Mouse (Mus musculus) 3134 (cell line): ENCODE results near the gene Tmem236.

Experiments
- DNase-seq: peaks from one replicate; pipeline ENCODE4 v3.0.0-alpha.2; 2011; ENCODE audit warnings: low spot score; ENCODE audit not compliant: insufficient read length; ENCODE audit errors: extremely low read depth

Tmem236 gene

DNA sequence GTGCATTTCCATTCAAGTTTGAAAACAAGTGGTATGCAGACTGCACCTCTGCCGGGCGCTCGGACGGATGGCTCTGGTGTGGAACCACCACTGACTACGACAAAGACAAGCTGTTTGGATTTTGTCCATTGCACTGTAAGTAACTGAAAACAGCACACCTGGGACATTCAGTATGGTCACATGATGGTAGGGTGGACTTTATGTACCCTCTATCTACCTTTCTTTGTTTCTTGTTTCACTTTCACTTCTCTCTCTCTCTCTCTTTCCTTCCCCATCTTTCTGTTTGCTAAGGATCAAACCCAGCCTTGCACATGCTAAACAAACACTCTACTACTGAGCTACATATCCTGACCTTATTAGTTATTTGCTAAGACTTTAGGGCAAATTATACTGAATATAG, 69.8 kb downstream of the Tmem236 start:
- DNase-seq = no peak

DNA sequence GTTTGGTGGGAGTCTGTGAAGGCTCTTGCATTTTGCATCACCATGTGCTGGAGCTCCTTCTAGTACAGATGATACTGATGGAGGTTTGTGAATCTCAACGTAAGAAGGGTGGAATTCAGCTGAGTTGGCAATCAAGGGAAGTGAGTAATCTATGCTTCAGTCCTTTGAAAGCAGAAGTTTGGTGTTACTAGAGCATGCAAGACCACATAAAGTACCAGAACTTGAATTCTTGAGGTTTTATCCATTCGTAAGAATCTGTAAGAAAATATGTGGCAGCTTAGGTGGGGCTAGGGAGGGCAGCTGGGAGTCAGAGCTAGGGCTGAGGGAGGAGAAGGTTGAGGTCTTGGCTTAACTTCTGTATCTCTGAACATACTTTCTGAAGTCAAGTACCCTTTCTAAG, 70.3 kb downstream of the Tmem236 start:
- DNase-seq = peak; percentile 6

DNA sequence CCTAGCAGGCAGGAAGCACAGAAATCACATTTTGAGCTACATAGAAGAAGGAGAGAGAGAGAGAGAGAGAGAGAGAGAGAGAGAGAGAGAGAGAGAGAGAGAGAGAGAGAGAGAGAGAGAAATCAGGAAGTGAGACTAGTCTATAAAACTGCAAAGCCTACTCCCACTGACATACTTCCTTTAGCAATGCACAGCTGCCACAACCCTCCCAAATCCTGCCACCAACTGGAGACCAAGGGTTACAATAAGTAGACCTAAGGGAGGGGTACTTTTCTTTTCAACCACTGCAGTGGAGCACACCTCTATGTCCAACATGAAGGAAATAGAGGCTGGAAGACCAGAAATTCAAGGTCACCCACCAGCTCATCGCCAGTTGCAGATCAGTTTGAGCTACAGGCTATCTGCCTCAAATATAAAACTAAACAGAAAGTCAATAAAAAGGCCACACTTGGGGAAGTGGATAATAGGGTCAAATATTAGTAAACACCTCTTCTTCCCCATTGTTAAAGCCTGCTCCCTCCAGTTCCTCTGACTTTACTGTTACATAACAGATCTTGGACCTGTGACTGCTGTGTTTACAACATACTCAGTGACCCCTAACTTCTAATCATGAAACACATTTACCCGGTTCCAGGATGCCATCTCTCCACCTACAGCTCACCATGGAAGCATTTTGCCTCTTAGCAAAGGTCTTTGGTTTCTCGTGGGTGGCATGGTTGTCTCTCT, 75.7 kb downstream of the Tmem236 start:
- DNase-seq = no peak

DNA sequence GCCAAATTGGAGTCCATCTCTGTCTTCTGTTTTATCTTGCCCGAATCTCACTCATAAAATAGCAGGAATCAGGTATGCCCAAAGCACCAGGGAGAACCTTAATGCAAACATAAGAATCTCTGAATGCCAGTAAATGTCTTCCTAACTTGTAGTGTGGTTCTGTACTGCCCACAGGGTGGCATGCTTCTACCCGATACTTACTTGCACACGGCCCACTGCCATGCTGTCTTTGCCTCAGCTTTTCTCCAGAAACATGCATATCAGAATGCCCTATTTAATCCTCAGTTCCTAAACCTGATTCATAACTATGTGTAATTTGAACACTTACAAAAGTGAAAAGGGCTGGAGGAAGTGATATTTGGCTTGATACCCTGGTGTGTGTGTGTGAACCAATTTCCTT, 77.6 kb downstream of the Tmem236 start:
- no peak for DNase-seq

DNA sequence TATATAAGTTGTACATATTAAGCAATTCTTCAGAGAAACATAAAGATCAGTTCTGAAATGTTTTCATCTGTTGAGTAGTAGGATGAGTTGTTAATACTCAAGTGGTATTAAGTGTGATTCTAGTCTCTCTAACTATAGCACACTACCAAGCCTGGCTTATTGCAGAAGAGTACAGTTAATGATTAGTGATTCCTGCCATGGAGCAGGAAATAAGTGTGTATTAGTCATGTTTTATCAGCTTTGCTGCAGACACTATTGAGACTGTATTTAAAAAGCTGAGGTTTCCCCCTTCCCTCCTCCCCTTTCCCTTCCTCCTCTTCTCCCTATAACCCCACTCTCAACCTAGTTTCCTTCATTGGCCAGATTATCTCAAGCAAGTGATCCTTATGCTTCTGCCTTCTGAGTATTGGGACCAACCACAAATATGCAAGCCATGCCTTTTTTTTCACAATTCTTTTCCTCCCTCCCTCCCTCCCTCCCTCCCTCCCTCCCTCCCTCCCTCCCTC, 84.1 kb downstream of the Tmem236 start:
- DNase-seq = no peak

DNA sequence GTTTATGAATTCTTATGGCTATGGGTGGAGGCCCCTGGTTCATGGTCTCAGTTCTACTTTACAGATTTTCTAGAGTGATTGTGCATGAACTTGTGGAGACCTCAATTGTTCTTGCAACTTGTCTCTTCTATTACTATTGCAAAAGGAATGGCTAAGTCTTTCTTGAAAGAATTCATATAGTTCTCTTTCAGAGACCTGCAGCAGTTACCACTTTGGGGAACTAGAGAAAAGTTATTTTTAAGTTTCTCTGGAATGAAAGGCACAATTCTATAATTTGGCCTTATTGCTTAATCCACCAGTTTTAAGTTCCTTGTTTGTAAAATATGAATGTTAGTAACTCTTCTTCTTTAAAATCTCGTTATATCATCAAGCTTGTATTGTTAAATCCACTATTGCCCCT, 87.8 kb downstream of the Tmem236 start:
- DNase-seq = no peak

DNA sequence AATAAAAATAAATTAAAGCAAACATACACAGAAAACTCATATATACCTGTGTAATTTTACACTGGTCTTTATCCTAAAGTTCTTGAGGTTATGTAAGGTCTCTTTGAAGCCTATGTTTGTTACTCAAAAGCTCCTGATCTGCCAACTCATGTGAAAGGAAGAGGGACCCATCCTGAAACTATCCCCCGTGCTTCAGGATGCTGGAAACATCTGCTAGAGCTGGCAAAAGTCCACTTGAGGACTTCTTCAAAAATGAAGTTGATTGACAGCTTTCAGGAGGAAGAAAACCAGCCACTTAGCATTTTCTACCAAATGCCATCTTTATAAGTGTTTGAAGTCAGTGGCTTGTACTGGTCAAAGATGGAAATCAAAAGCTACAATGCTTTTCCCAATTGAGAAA, 94.8 kb downstream of the Tmem236 start:
- DNase-seq = no peak
